Mouse (Mus musculus) B cell, adult 2 months (primary cell): Measurements from ENCODE around the gene Myo1h.

ENCODE experiments used
- DNase-seq, 2 experiments: peaks; one replicate each; pipeline ENCODE4 v3.0.0; 2022

Myo1h gene

GRCm38 (mm10) chr5:114296693-114297631, 8.0 kb downstream of the Myo1h start:
- peak; percentile 19 to 28 for DNase-seq

GRCm38 (mm10) chr5:114298212-114298894, 9.4 kb downstream of the Myo1h start:
- no peak for DNase-seq

DNA sequence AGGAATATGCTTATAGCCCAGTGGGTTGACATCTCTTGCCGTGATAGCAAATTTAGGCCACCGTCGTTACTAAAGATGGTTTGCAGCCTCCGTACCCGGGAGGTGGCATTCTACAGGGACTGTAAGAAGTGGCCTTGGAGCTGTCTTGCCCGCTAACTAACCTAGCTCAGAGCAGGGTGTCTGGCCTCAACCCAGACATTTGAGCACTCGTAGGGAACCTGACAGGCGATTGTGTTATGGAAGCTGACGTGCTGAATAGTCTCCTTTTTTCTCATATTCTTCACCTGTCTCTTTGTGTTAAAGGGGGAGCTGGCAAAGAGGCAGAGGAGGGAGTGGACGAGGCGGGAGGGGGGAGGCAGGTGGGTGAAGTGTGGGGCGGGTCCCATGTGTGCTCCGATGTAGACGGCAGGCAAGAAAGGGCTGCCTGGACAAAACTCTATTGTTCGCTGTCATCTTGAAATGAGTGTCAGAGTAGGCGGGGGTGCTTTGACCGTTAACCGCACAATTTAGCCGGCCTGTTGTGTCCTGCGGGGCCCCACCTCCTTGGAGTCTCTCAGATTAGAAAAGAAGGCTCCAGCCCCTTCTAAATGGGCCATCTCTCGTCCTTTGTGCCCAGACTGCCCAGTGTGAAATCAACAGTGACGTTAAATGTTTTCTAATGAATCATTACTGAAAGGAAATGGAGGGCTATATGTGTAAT, 10.3 kb downstream of the Myo1h start:
- no peak for DNase-seq

GRCm38 (mm10) chr5:114299883-114300610, 11.1 kb downstream of the Myo1h start:
- no peak for DNase-seq

GRCm38 (mm10) chr5:114303166-114303565, 14.2 kb downstream of the Myo1h start:
- DNase-seq, result no peak

- DNase-seq, result no peak
Observed at GRCm38 (mm10) chr5:114306496-114306895, 17.5 kb downstream of the Myo1h start.

- DNase-seq, result peak; percentile 19 to 25
Observed at GRCm38 (mm10) chr5:114308765-114309679, 20.1 kb downstream of the Myo1h start.

- no peak for DNase-seq
Observed at GRCm38 (mm10) chr5:114309680-114310036, 20.7 kb downstream of the Myo1h start.

DNA sequence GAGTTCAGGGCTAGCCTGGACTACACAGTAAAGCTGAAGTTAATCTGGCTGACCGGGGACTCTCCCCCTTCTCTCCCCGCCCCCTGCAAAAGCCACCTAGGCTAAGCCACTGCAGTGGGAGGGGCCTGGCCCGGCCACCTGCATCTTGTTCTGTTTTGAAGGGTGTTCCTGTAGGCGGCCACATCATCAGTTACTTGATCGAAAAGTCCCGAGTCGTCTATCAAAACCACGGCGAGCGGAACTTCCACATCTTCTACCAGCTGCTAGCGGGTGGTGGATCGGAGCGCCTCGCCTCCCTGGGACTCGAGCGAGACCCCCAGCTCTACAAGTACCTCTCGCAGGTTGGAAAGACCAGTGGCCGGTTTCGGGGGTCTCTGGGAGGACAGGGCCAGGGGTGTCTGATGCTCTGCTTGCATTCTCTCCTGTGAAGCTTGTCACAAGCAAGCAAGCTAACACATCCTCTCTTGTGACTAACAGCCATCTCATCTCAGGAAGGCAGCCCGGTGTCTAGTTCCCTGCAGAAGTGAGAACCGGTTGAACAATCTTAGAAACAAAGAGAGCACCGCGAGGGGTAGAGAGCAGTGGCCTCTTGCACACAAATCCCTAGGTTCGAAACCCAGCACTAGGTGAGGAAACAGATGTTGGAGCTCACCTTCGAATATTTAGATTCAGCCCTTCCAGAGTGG, 34.3 kb downstream of the Myo1h start:
- DNase-seq, result peak; percentile 82 to 86

DNA sequence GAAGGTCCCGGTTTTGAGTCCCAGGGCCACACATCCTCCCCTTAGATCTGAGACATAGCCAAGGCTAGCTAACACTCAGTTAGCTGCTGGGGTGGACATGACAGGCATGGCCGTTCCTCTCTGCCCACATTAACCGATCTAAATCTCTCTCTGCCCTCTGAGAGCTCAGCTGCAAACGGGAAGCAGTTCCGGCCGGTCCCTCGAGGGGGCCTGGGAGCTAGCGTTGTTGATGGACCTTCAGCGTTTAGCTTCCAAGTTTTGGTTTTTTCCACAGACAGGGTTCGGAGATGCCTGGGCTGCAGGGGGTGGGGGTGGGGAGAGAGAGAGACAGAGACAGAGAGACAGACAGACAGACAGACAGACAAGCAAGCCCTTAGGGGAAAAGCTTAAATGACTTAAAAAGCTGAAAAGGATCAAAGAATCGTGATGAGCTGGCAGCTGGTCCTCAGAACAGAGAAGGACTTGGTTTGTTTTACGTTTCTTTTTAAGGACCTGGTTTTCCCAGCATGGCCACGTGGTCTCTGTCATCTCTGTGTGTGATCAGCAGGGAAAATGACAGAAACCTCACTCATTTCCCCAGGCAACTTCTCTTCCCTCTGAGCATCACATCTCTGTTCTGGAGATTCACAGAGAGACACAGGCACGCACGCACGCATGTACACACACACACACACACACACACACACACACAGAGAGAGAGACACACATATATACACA, 35.0 kb downstream of the Myo1h start:
- DNase-seq, result peak; percentile 67 to 73

DNA sequence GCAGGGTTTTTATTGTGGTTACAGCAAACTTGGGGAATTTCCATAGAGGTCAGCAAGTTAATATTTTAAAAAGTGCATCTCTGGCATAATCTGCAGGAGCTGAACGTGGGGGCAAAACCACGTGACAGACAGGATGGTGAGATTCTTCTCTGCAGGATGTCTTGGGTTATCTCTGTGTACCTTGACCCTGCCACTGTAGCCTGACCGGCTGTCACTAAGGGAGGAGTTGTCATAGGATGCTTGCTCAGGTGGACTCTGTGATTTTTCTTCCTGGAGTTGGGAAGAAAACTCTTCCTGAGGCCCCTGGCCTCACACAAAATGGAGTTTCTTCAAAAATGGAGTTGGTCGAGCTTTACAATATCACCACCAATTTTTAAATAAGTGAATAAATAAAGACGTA, 54.0 kb downstream of the Myo1h start:
- DNase-seq, result no peak

DNA sequence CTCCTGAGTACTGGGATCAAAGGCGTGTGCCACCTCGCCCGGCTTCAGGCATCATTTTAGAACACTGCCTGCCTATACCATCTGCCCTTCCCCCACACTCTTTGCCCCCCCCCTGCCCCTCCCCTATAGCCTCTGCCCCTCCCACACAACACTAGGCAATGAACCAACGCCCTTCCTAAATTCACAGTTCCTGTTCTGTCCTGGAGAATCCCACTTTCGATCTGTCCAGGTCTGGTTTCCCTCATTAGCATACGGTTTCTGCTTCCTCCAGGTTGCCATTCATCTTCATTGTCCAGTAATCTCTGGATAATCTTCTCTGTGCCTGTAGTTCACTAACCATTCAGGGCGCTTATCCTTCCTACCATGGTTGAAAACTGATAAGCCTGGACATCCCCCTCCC, 54.6 kb downstream of the Myo1h start:
- no peak for DNase-seq

DNA sequence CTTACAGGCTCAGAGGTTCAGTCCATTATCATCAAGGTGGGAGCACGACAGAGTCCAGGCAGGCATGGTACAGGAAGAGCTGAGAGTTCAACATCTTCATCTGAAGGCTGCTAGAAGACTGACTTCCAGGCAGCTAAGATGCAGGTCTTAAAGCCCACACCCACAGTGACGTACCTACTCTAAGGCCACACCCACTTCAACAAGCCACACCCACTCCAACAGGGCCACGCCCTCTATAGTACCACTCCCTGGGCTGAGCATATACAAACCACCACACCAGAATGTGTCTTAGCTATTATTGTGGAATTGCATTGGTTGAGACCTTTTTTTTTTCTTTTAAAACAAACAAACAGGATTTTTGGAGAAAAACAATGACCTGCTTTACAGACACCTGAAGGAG, 56.6 kb downstream of the Myo1h start:
- DNase-seq, result peak; percentile 48 to 53

GRCm38 (mm10) chr5:114347005-114347404, 58.0 kb downstream of the Myo1h start:
- no peak for DNase-seq

- DNase-seq, result peak; percentile 35 to 44
Observed at GRCm38 (mm10) chr5:114351490-114351889, 62.5 kb downstream of the Myo1h start.

DNA sequence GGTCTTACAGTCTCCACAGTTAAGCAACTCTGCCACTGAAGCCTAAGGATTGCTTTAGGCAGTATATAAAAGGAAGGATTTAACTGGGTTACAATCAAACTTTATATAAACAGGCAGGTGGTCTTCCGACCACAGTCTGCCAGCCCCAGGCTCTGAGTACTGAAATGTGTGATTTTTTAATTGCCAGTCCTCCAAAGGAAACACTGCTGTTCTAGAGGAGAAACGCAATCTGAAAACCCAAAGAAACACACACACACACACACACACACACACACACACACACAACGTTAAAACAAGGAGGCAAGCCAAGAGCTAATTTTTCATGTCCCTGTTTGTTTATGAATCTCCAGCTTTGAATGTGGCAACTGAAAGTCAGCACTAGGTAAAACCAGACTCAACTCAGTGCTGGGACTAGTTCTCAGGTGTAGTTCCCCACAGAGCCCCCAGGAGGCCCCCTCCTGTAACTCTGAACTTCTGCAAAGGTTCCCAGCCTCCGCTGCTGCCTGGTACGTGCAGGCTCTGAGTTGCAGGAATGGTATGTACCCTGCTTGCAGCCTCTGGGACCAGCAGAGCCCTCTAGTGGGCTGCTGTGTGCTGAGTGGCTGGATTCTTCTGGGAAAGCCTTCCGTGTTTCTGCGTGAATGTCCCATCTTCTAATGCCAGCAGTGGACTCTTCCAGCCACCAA, 67.4 kb downstream of the Myo1h start:
- DNase-seq, result peak; percentile 70 to 77

DNA sequence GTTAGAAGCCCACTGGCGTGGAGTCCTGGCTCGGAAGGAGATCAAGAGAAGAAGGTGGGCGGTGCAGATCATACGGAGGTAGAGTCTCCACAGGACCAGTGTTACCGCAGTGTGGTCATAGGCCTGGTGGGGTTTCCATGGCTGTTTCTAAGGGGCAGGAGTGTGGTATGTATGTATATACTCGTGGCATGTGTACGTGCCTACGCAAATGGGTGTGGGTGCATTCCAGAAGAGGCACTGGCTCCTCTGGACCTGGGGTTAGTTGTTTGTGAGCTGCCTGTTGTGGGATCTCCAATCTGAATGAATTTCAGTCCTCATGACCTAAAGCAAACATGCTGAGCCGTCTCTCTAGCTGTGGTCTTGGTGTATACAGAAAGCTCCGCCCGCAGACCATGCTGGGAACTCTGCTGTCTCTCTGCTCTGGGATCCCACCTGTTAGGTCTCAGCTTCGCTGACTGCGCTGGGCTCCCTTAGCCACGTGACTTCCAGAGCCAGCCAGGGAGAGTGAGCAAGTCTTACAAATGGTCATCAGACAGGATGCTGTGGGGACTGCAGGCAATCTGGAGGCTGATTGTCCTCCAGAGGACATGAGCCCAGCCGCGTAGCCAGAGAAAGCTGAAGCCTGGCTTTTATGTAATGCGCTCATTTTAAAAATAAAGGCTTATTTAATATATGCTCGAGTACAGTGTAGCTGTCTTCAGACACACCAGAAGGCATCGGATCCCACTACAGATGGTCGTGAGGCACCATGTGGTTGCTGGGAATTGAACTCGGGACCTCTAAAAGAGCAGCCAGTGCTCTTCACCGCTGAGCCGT, 68.2 kb downstream of the Myo1h start:
- DNase-seq, result no peak

GRCm38 (mm10) chr5:114358833-114359232, 69.9 kb downstream of the Myo1h start:
- no peak for DNase-seq

- no peak for DNase-seq
Observed at GRCm38 (mm10) chr5:114359586-114359985, 70.6 kb downstream of the Myo1h start.
